Mouse (Mus musculus) T-helper 2 cell (primary cell): ENCODE results near the gene 4930579G24Rik.

Experiments used
- in situ Hi-C: fragments of 300-600 bp; cut with MboI, MseI; formaldehyde crosslinking; loops from one replicate; pipeline ENCODE4 v1.15.1; 2025; ENCODE audit warnings: high pct_unique_total_duplicates

The 4930579G24Rik gene

DNA sequence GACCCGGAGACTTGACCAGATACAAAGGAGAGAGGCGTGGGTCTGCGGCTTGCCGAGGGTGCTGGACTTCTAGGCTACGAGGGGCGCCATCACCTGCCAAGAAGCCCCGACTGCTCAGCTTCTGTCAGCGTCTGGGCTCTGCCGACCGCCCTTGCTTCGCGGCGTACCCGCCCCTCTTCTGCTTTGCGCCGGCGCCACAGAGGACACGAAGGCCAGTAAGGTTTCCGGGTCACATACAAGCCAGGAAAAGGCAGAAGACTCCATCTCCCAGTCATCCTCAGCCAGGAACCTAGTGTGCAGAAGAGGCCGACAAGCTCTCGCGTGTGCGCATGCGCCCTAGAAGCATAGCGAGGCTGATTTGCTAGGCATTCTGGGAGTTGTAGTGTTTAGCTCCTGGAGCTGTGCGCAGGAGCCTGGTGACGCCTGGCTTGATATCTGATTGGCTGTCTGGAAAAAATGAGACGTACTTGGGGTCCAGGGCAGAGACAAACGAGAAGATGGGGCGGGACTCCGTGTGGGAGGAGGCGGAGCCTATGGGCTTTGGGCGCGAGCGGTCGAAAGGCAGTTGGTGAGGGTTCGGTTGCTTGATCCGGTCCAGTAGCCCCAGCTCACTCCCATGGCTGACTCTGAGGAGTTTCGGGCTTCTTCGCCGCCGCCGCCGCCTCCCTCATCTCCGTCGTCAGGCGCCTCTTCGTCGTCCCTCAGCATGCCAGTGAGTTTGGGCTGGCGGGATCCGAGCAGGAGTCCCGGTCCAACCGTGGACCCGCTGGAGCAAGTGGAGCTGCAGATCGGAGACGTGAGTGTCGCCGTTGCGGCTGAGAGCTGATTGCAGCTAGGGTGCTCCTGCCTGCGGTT lies at the start of gene 4930579G24Rik:
Gene 4930579G24Rik, plus strand, starts transcription at position 519 of the 855 bp plus-strand sequence.
- in situ Hi-C loops, result no loop called here

DNA sequence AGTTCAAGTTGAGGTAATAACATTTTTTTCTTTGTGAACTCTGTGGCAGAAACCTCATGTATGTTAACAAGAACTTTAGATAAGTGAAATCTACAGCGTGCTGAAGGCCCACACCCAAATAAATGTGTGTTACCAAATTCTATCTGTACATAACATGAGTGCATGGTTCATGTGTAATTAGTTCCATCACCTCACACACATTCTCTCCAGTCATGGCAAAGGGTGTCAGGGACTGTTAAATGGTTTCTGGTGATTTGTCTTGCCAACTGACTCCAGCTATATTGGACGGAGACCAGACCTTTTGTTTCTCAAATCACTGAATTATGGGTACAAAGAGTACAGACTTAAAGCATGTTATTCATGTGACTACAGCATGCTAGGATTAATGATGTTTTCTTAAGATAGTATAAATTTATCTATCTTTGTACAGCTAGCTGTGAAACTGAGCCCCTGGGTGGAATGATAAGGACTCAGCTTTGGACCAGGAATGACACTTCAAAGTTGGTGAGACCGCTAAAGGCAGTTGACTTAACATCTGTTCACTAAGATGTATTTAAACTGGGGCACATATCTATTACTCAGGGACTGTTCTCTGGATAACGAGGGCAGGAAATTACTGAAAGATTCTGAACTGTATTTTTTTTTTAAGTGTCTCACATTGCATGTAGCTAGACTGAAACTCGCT lies 48.8 kb upstream of the 4930579G24Rik start:
- in situ Hi-C loops, result loop anchor here (10.0 to 25.0 kb wide), 3 partner anchors 135 to 618 kb away; no protein-coding TSS in a partner anchor

DNA sequence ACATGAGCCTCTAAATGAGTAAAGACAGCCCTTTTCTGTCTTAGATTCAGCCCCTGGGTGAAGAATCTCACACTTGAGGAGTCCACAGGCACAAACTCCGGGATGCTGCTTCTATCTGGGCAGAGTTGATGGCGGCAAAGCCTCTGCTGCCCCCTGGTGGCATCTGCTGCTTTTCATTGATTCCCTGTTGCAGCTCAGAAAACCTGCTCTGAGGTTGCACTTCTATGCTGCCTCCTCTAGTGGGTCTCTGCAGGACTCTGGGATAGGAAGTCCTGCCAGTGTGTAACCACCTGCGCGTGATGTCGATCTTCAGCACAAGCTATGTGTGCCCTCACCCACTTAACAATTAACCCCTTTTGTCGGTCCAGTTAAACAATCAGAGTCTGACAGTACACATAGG lies 42.1 kb upstream of the 4930579G24Rik start:
- in situ Hi-C loops, result loop anchor here (10.0 to 25.0 kb wide), 3 partner anchors 142 to 625 kb away; no protein-coding TSS in a partner anchor

DNA sequence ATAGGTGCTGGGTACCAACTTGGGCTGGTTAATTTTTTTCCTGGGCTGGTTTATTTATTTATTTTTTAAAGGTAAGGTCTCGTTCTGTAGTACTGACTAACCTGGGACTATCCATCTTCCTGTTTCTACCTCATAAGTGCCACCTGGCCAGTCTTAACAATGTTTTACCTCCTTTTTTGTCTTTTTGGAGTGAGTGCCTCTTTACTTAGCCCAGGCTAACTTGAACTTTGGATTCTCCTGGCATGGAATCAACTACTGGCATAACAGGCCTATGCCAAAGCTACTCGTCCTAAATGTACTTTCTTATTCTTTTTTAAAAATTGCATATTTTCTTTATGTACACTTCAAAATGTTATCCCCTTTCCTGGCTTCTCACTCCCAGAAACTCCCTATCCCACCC lies 39.2 kb upstream of the 4930579G24Rik start:
- in situ Hi-C loops, result loop anchor here (10.0 to 25.0 kb wide), 3 partner anchors 145 to 627 kb away; no protein-coding TSS in a partner anchor

DNA sequence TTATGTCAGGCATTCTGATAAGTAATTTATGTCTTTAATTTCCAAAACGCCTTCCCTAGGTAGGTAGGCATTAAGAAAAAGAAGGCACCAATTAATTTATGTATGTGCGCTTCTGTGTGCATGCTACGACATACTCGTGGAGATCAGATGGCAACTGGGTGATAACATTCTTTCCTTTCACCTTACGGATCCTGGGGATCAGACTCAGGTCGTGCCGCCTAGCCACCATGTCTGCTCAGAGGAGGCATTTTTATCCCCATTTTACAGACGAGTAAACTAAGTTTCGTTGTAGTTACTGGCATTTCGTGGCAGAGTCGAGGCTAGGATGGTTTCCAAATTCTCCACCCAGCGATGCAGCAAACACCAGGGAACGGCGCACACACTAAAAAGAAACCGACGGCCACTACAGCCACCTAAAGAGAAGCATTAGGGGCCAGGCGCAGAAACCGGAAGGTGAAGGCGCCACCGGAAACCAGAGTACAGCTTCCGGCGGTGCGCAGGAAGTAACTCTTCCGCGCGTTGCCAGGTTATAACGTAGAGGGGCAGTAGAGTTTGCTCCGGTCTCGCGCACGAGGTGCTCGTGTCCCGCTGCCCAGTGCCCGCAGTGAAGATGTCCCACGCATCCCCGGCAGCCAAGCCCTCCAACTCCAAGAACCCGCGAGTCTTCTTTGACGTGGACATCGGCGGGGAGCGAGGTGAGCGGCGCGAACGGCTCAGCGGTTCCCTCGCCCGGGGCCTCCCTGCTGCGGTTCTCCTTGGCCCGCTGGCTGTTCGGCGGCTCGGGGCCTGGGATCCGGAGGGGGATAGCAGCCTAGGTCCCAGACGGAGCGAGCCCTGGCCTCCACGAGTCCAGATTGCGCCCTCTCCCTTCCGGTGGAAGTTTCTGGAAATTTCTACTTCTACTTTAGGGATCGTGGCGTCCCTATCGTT lies 37.8 kb upstream of the 4930579G24Rik start, which contains the start of gene Ppid:
Gene Ppid, plus strand, starts transcription at position 480 of the 930 bp plus-strand sequence.
- in situ Hi-C loops, result loop anchor here (25.0 kb wide), 1 partner anchor 629 kb away; no protein-coding TSS in a partner anchor

DNA sequence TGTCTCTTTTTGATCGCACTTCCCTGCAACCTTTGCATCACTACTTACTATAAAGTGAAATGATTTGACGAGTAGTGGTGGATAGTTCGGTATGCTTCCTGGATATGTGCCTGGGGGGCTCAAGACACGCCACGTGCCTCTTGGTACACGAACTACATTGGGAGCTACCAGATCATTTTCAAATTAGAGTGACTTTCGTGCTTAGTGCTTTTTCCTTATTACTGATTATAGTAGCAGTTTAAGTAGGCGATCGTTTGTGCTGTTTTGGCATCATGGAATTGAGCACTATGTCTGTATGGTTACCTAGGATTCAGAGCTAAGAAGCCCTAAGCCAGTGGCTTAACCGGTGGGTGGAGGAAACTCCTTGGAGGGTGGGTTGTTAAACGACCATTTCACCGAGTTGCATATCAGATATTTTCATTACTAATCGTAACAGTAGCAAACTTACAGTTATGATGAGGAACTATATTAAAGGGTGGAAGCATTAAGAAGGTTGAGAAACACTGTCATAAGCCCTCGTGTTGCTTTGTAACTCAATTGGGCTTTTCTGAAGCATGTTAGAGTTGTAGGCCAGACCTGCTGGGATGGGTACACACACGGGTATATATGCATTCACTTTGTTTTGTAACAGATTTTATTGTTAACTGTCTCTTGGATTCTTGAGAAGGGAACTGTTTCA lies 36.9 kb upstream of the 4930579G24Rik start:
- in situ Hi-C loops, result loop anchor here (25.0 kb wide), 1 partner anchor 630 kb away; no protein-coding TSS in a partner anchor

DNA sequence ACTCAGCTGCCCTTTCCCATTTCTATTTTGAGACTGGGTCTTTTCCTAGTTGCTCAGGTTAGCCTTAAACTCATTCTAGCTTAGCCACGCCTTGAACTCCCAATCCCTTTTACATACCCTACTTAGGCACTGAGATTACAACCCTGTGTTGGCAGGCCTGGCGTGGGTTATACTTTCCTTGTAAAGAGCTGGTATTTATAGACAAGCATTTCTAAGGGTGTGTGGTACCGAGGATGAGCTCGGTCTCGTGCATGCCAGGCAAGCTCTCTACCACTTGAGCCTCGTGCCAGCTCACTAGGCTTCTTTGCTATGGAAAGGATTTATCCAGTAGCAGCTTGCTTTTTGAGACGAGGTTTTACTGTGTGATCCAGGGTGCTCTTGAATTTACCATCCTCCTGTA lies 33.4 kb upstream of the 4930579G24Rik start:
- in situ Hi-C loops, result loop anchor here (25.0 kb wide), 1 partner anchor 633 kb away; no protein-coding TSS in a partner anchor

DNA sequence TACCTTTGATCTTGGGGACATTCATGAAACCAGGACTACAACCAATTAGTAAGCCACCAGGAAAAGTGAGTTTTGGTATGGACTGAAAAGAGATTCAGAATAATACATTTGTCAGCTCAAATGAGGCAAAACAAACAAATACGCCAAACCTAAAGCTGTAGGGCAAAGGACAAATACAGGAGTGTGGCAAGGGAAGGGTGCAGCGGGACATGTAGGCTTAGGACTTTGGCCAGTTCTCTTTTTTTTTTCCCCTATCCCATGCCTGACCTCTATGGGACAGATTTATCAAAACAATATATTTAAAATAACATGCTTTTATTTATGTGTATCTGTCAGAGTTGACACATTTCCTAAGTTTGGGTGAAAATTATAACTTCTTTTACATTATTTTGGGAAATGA lies 19.0 kb upstream of the 4930579G24Rik start:
- in situ Hi-C loops, result no loop called here

DNA sequence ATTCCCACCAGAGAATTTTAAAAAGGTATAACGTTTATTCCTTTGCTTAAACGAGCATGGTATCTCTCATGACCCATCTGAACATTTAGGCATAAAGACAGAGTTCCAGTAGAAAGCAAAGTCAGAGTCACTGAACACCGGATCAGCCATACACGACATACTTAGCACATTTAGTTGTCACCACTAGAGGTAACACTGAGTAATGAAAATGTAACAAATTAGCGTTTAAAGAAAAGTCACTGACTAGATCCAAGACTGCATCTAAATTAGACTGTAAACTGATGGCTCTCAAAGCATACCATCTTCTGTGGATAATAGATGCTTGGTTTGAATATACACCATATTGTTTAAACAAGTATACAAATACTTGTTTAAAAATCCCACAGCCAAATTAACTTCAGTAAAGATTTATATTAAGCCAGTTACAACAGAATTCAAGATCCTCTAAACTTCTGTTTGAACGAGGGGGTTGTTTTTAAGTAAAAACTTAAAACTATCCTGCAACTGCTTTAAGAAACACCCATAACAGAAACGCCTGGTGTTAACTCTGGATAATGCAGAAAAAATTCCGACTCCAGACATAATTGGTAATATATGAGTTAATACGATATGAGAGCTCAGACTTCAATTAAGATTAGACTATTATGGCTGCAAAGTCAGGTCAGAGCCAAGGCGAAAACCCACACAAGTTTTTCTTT lies 1.2 kb upstream of the 4930579G24Rik start:
- in situ Hi-C loops, result no loop called here

DNA sequence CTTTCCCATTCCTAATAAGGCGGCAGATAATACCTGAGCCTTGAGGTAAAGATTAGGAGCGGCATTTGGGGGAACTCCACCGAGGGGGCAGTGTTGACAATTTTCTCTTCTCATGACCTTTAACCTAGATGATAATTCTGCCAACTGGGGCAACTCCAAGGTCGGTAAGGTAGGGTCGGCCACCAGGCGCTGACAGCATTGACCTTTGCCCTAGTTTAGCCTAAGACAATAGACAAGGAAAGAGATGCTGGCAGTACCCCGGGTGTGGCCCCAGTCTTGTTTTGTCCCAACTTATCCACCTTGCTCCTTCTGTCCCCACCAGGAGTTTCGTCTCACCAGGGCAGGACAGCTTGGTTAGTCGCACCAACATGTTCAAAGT lies 708 bp upstream of the 4930579G24Rik start:
- in situ Hi-C loops, result no loop called here

DNA sequence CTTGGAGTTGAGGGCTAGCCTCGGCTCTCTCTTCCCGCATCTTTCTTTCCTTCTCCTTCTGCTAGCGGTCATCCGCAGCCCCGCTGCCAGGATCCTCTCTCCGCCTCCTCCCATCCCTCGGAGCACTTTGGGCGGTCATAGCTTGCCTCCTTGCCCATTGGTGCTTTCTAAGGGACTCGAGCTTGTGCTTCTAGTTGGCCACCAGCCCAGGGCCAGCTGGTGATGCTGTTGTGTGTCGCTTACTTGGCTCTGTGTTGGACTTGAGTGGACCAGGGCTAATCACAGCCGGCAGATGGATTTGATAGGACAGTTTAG lies 494 bp downstream of the 4930579G24Rik start, which contains the start of gene Etfdh:
Gene Etfdh, minus strand, starts transcription at position 85 of the 315 bp plus-strand sequence.
- in situ Hi-C loops, result no loop called here

DNA sequence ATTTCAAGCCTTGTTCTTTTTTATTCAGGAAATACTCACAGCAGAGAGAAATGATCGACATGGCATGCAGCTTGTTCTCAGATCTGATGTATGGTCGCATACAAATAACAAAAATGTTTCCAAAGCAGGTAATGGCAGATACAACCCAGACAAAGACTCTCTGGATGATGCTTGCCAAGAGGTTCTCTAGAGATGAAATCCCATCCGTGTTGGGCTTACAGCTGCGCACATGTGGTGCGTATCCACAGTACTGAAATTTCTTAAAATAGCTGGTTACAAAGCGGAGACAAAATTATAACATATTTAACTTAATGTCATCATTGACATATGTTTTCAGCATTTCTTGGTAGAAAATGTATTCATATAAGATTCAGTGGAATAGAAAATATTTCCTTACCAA lies 23.2 kb downstream of the 4930579G24Rik start:
- in situ Hi-C loops, result no loop called here

DNA sequence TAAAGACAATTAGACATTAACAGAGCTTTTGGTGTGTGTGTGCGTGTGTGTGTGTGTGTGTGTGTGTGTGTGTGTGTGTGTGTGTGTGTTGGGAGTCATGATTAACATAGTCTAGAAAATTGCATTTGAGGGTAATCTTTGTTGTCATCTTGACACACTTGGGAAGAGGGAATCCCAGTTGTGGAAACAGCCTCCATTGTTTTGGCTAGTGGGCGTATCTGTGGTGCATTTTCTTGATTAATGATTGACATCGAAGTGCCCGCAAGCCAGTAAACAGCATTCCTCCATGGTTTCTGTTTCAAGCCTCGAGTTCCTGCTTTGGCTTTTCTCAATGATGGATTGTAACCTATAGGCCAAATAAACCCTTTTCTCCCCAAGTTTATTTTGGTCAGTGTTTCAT lies 27.8 kb downstream of the 4930579G24Rik start:
- in situ Hi-C loops, result no loop called here

DNA sequence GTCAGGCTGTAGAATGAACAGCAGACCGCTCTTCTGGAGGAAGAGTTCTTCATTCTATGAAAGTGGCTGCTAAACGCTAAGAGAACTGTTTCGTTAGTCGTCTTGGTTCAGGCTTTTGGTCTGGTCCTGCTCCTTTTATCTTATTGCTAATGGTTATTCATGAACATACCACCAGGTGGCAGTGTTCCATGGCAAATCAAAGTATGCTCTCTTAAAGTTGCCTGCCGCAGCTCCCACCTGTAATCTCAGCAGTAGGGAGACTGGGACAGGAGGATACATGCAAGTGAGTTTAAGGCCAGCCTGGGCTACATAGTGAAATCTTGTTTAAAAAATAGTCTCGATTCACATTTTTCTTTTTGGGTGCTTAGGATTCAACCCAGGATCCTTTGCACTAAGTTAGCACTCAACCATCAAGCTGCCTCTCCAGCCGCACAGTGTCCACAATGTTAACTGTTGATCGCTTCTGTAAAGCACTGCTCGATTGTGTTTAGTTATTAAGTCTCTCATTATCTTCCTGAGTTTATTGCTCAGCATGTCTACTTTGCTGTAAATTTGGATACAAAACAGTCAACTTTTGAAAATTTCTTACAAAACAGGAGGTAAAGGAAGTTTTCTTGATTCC lies 36.0 kb downstream of the 4930579G24Rik start:
- in situ Hi-C loops, result loop anchor here (5.0 kb wide), 1 partner anchor 147 kb away; no protein-coding TSS in a partner anchor

DNA sequence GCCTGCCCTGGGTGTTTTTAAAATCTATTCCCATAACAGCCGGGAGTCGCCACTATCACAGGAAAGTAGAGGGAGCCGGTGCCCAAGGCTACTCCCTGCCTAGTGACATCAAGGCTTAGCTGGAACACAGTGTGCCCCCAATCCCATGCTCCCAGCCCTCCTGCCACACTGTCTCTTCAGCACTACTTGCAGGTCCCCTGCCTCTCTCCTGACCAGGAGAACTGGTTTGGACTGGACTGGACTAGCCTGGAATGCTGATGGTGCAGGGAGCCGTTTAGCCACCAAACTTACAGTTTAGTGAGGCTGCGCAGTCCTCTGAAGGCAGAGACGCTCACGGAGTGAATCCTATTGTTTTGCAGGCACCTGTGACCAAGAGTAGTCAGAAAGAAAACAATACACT lies 41.7 kb downstream of the 4930579G24Rik start:
- in situ Hi-C loops, result no loop called here

DNA sequence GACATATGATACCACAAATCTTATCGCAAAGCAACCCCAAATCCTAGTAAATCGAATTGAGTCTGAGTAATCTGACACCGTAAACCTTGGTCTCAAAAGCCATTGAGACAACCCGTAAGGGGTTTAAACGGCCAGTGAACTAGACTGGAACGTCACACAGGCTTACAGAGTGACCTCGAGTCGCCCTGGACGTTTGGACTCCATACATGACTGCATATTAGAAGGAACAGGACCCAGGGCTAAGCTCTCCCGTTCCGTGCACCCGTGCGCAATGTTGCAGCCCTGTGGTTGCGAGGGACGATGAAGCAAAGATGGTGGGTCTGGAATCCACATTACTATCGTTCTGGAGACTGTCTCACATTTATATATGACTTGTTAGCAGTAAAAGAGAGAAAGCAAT lies 43.3 kb downstream of the 4930579G24Rik start:
- in situ Hi-C loops, result no loop called here

DNA sequence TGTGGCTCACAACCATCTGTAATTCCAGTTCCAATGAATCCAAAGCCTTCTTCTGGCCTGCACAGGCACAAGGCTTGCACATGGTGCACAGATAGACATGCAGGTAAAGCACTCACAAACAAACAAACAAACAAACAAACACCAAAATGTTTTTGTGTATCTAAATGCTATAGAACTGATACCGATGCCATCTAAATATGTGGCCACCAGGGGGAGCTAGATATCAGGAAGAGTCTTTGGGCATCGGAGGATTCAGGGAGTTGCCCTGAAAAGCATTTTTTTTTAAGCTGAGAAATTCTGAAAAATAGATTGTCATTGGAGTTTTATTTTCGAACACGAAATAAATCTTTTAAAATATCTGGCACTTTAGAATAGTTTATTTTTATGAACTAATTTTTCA lies 44.2 kb downstream of the 4930579G24Rik start:
- in situ Hi-C loops, result no loop called here

DNA sequence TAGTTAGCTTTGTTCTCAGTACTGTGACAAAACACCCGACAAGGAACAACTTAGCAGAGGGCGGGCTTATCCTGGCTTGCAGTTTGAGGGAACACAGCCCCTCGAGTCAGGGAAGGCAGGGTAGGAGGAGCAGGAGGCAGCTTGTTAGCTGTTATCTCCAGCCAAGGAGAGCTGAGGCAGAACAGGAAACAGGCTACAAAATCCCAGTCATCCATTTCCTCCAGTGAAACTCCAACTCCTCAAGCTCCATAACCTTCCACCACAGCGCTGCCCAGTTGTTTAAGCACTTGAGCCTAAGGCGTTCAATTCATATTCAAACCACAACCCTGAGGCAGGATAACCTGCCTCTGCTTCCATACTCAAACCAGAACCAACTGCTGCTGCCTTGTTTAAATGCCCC lies 45.8 kb downstream of the 4930579G24Rik start:
- in situ Hi-C loops, result no loop called here

DNA sequence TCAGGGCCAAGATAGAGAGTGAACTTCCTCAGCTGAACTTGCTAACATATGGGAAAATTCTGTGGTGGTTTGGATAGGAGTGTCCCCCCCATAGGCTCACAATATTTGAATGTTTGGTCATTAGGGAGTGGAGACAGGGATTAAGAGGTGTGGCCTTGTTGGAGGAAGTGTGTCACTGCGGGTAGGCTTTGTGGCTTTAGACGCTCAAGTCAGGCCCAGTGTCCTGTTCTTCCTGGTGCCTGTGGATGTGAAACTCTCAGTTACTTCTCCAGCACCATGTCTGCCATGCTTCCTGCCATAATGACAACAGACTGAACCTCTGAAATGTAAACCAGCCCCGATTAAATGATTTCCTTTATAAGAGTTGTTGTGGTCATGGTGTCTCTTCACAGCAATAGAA lies 47.5 kb downstream of the 4930579G24Rik start:
- in situ Hi-C loops, result no loop called here
